Mouse (Mus musculus) hindbrain, embryonic 16.5 days (tissue): ENCODE measurements around the gene Arhgap10. TPM values are rescaled to one million over a fixed set of nuclear protein-coding genes. Genes with fewer than 3 reads are reported as not detected.

Experiments
- ATAC-seq: fragments of 200-750 bp; cut with Nextera tagmentation; 2 replicates; pipeline ENCODE4 v1.8.0; 2017; ENCODE audit warnings: moderate TSS enrichment, moderate library complexity
- H3K27ac ChIP-seq: fragments of 300-500 bp; sonication (generic); 2 replicates; pipeline ENCODE4 v1.5.1; 2014; ENCODE audit warnings: low read depth, mild to moderate bottlenecking, control low read depth, low read length, moderate library complexity
- H3K27me3 ChIP-seq: fragments of 300-500 bp; sonication (generic); replicated peaks from 2 replicates; pipeline ENCODE4 v1.6.1; 2014; ENCODE audit warnings: low read length; ENCODE audit not compliant: control insufficient read depth, insufficient read depth
- H3K36me3 ChIP-seq: fragments of 300-500 bp; sonication (generic); 2 replicates; pipeline ENCODE4 v1.6.1; 2014; ENCODE audit warnings: mild to moderate bottlenecking, low read length, moderate library complexity, mixed read lengths; ENCODE audit not compliant: control insufficient read depth, insufficient read depth
- H3K4me1 ChIP-seq: fragments of 300-500 bp; sonication (generic); 2 replicates; pipeline ENCODE4 v1.6.1; 2014; ENCODE audit warnings: low read depth, low read length; ENCODE audit not compliant: control insufficient read depth, insufficient read depth
- H3K4me2 ChIP-seq: fragments of 300-500 bp; sonication (generic); 2 replicates; pipeline ENCODE4 v1.6.1; 2014; ENCODE audit warnings: mild to moderate bottlenecking, low read length, control low read depth, moderate library complexity
- H3K4me3 ChIP-seq: fragments of 300-500 bp; sonication (generic); 2 replicates; pipeline ENCODE4 v1.5.1; 2014; ENCODE audit warnings: mild to moderate bottlenecking, low read length, control low read depth, moderate library complexity
- H3K9ac ChIP-seq: fragments of 300-500 bp; sonication (generic); 2 replicates; pipeline ENCODE4 v1.6.1; 2014; ENCODE audit warnings: low read depth, mild to moderate bottlenecking, control low read depth, low read length, moderate library complexity
- H3K9me3 ChIP-seq: fragments of 300-500 bp; sonication (generic); 2 replicates; pipeline ENCODE4 v1.6.1; 2014; ENCODE audit warnings: mild to moderate bottlenecking, low read length, moderate library complexity; ENCODE audit not compliant: control insufficient read depth
- WGBS: fragments of 180-500 bp; shearing (Covaris S2); extraction: QIAGEN DNeasy Blood & Tissue Kit; methylation state at CpG from one replicate; pipeline ENCODE4 v1.1.7; 2014; 5-methylcytosine and 5-hydroxymethylcytosine counted together
- polyA plus RNA-seq: library from polyadenylated mRNA; unstranded; fragments of >200 nt; fragmentation: Nextera tagmentation; extraction: Ambion mirVana; gene quantifications from 2 replicates; pipeline ENCODE4 v1.2.1, GENCODE M21; 2015

The Arhgap10 gene
- polyA plus RNA-seq, 1 experiment from 2014 or later = 5.0 TPM

DNA sequence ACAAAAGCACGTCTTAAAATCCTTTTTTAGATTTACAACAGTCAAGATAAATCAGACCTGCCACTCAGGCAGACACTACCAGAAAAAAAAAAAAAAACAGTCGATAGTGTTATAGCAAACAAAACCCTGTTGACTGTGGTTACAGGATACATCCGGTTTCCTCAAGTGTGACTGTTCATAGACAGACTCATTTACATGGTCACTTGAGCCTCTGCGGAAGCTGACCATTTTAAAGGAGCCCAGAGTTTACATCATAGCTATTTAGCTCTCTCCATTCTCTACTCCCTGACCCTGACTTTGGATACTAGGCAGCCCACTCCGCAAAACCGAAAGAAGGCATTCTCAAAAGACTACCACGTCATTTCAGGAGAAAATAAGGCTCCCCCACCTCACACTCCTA lies 11.2 kb downstream of the Arhgap10 start:
- no peak for ATAC-seq

DNA sequence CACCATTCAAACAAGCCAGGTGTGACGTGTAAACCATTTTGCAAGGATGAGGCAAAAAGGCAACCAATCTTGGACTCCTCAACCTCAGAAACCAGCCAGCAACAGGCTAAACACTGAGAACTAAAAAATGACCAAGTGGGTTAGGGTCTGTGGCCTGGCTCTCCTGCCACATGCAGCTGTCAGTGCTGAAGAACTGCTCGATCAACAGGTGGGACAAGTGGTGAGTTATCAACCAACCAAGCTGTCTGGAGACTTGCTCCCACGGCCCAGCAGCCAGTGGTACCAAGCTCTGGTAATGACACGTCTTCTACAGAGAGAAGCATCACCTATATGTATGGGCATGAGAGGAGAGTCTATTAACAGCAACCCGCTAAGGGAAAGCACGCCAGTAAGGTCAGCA lies 15.2 kb downstream of the Arhgap10 start:
- Histone ChIP-seq H3K27me3 (no peaks in the 10 kb centered on the region), H3K36me3 (no peaks in the 10 kb centered on the region), H3K4me3 (no peak overlapping the region), H3K4me2 (no peak overlapping the region), H3K4me1 (no peaks in the 10 kb centered on the region), H3K27ac (no peak overlapping the region), H3K9me3 (no peaks in the 10 kb centered on the region), H3K9ac (no peak overlapping the region)
- WGBS = 98% methylated on average over 6 of the region's 6 CpGs
- no peak for ATAC-seq

More for the DNA sequence above, 11.2 kb downstream of the Arhgap10 start:
- no peak overlapping the region for H3K9ac ChIP-seq
- no peak overlapping the region for H3K4me3 ChIP-seq
- H3K36me3 ChIP-seq = no peaks in the 10 kb centered on the region
- H3K9me3 ChIP-seq = no peaks in the 10 kb centered on the region
- 85% methylated on average over 7 of the region's 7 CpGs for WGBS
- H3K27ac ChIP-seq = no peak overlapping the region
- H3K27me3 ChIP-seq = no peaks in the 10 kb centered on the region
- H3K4me1 ChIP-seq = no peaks in the 10 kb centered on the region
- H3K4me2 ChIP-seq = no peak overlapping the region

DNA sequence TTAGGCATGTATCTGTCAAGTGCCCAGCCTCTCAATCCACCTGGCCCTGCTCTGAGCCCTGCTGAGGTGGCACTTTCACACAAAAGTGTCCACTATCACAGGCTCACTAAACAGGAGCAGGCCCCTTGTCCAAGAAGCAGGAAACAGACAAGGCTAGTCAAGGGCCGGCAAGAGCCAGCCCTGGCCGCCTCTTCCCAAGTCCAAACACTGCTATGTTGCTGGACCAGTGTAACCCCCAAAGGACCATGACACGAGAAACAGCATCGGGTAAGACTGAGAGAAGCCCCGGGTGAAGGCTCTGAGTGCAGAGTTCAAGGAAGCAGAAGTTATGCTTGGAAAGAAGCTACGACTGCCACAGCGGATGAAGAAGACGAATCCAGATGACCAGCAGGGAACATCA lies 16.6 kb downstream of the Arhgap10 start:
- Histone ChIP-seq H3K27ac (no peak overlapping the region), H3K9me3 (no peaks in the 10 kb centered on the region), H3K27me3 (no peaks in the 10 kb centered on the region), H3K36me3 (no peaks in the 10 kb centered on the region), H3K4me3 (no peak overlapping the region), H3K4me1 (no peaks in the 10 kb centered on the region), H3K4me2 (no peak overlapping the region), H3K9ac (no peak overlapping the region)
- 90% methylated on average over 8 of the region's 8 CpGs for WGBS
- no peak for ATAC-seq

DNA sequence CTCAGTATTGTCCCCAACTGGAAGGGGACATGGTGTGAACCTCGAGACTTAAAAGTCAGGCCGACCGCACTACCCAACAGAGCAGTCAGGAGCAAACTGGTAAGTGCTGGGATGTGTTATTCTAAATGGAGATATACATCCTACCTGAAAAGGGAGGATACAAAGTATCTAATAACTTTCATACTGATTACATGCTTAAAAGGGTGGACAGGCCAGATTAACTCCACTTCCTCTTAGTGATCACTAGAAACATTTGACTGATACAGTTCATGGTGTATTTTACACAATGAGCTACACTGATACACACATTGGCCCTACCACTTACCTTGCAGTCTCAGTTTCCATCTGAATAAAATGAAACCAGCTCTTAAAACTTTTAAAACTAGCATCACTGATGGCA lies 17.5 kb downstream of the Arhgap10 start:
- 97% methylated on average over 3 of the region's 3 CpGs for WGBS
- no peaks in the 10 kb centered on the region for H3K9me3 ChIP-seq
- no peaks in the 10 kb centered on the region for H3K27me3 ChIP-seq
- H3K4me2 ChIP-seq = no peak overlapping the region
- no peaks in the 10 kb centered on the region for H3K4me1 ChIP-seq
- no peak for ATAC-seq
- H3K4me3 ChIP-seq = no peak overlapping the region
- no peak overlapping the region for H3K9ac ChIP-seq
- H3K27ac ChIP-seq = no peak overlapping the region
- no peaks in the 10 kb centered on the region for H3K36me3 ChIP-seq

DNA sequence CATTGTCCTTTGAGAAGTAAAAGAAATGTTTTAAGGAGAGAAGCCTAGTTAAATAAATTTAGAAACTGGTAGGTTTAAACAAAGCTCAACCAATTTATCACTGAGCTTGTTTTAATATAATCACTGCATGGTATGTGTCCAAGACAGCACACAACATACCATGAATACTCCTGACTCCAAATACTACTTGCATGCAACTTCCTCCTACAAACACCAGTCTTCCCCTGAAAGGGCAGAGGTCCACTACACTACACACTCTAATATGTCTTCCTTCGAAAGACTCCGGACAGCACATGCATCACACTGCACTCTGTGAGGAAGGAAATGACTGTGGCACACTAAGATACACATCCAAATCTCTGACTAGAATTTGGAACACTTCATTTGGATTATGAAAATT lies 20.3 kb downstream of the Arhgap10 start:
- Histone ChIP-seq H3K4me1 (no peaks in the 10 kb centered on the region), H3K4me3 (no peak overlapping the region), H3K27ac (no peak overlapping the region), H3K9me3 (no peaks in the 10 kb centered on the region), H3K36me3 (no peaks in the 10 kb centered on the region), H3K4me2 (no peak overlapping the region), H3K27me3 (no peaks in the 10 kb centered on the region), H3K9ac (no peak overlapping the region)
- ATAC-seq = no peak
- 86% methylated on average over 2 of the region's 2 CpGs for WGBS

DNA sequence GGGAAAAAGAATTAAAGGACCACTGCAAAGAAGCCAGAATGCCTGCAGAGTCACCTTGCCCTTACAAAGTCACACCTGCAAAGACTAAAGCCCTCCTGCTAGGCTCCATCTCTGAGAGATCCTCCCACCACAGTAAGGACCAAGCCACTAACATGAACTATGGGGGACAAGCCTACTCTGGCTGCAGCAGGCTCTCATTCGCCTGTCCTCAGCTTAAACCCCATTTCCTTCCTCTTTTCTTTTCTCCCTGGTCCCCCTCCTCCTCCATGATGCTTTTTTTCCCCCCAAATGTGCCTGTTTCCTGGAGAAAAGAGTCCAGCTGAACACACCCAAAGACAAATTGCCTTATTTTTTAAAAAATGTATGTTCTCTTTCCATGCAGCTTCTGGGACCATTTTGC lies 21.5 kb downstream of the Arhgap10 start:
- H3K9me3 ChIP-seq = no peaks in the 10 kb centered on the region
- no peak overlapping the region for H3K27ac ChIP-seq
- H3K4me3 ChIP-seq = no peak overlapping the region
- no peak overlapping the region for H3K4me2 ChIP-seq
- no peak overlapping the region for H3K9ac ChIP-seq
- 74% methylated on average over 1 of the region's 1 CpGs for WGBS
- H3K27me3 ChIP-seq = no peaks in the 10 kb centered on the region
- H3K36me3 ChIP-seq = no peaks in the 10 kb centered on the region
- no peaks in the 10 kb centered on the region for H3K4me1 ChIP-seq
- no peak for ATAC-seq

DNA sequence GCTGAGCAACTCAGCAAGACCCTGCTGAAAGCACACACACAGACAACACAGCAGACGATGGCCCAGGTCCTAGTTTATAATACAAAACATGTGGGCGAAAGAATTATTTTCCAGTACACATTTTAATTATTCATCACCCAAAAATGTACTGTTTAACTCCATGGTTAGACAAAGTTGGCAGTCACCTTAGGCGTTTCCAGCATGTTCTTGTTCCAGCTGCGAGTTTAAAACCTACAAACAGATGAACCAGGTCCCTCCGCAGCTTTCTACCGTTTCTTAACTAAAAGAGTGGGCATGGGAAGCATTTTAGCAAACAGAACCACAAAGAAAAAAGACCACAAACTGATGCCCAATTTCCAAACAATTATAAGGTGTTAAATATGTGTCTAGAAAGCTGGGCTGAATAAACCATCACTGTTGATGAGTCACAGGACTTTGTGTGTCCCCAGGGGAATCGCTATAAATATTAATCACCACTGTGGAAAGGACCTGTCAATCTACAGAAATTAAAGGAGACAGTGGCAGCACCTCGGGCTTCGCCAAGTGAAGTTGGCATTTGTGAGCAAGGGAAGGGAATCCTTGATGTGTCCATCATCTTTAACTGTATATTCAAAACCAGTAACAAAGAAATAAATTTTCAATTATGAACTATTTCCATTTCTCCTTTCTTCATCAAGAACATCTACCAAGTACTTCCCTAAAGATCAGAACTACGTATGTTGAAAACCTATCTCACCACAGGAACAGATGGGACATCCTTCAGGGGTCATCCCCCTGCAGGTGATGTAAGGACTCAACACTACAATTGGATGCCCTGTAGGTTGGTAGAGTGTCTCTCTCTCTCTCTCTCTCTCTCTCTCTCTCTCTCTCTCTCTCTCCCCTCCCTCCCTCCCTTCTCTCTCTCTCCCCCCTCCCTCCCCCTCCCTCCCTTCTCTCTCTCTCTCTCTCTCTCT lies 23.1 kb downstream of the Arhgap10 start:
- no peak overlapping the region for H3K4me2 ChIP-seq
- no peaks in the 10 kb centered on the region for H3K4me1 ChIP-seq
- H3K27ac ChIP-seq = no peak overlapping the region
- no peak overlapping the region for H3K9ac ChIP-seq
- H3K36me3 ChIP-seq = no peaks in the 10 kb centered on the region
- H3K9me3 ChIP-seq = no peaks in the 10 kb centered on the region
- WGBS = 78% methylated on average over 10 of the region's 10 CpGs
- H3K4me3 ChIP-seq = no peak overlapping the region
- no peaks in the 10 kb centered on the region for H3K27me3 ChIP-seq
- no peak for ATAC-seq

DNA sequence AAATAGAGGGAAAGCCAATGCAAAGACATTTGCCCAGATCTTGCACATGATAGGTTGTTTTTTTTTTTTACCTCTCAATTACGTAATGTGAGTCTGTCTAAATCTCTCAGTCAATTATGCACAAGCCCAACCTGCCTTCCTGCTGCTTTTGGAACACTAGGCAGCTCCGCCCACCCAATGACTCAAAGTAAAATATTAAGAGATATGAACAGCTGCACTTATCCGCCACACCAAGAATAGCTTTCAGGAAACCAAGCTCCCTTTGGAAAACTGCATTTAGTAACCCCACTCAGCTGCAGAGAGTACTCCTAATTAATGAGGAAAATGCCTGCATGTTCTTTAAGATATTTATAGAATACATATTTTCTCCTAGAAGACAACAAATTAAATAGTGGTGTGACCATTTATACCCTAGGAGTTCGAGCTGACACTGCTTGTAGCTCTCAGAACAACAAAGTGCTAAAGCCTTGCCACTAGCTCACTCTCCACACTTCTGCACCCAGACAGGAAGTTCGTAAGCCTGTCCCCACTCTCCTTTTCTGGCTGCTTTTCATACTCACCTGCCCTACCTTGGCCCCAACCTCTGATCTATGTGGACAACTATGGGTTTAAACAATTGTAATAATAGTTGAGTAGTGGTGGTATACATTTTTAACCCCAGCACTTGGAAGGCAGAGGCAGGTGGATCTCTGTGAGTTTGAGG lies 25.2 kb downstream of the Arhgap10 start:
- no peak overlapping the region for H3K4me2 ChIP-seq
- no peaks in the 10 kb centered on the region for H3K27me3 ChIP-seq
- no peak overlapping the region for H3K4me3 ChIP-seq
- WGBS = 90% methylated on average over 5 of the region's 5 CpGs
- no peak for ATAC-seq
- no peaks in the 10 kb centered on the region for H3K9me3 ChIP-seq
- no peak overlapping the region for H3K9ac ChIP-seq
- no peak overlapping the region for H3K27ac ChIP-seq
- no peaks in the 10 kb centered on the region for H3K4me1 ChIP-seq
- H3K36me3 ChIP-seq = no peaks in the 10 kb centered on the region

DNA sequence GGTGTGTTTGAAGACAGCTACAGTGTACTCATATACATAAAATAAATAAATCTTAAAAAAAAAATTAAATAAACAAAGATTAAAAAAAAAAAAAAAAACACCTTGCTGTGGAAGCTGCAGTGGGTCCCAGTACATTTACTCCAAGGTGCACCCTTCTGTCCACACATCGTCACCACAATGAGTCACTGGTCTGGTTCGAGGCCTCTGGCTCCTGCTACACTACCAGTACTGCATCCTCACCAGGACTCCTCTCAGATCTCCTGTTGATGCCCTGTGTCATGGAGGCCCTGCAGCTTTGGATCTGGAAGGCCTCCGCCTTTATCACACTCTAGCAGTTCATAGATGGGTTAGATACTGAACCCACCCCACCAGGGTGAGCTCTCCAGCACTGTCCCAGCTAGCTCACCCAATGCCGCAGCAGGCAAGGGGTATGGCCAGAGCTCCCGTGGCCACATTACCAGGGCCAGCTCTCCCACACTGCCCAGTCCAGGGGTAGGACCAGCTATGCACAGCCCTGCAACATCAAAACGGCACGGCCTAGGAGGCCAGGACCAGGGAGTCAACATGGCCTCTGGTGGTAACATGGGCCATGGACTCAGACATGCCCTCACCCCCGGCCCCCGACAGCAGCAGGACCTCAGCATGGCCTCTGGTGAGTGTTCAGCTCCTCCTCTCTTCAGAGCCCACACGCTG lies 26.4 kb downstream of the Arhgap10 start:
- Histone ChIP-seq H3K4me2 (no peak overlapping the region), H3K36me3 (no peaks in the 10 kb centered on the region), H3K27ac (no peak overlapping the region), H3K27me3 (no peaks in the 10 kb centered on the region), H3K9me3 (no peaks in the 10 kb centered on the region), H3K9ac (no peak overlapping the region), H3K4me1 (no peaks in the 10 kb centered on the region), H3K4me3 (no peak overlapping the region)
- WGBS = 97% methylated on average over 10 of the region's 10 CpGs
- ATAC-seq = peak; percentile 54; the same call in 1 of the 2 replicates
